Comparison of ENCODE assay signal across 35 mouse cellular contexts in genomic region chr10:79838151-79838550, GRCm38 (mm10). TPM values are rescaled to one million over a fixed set of nuclear protein-coding genes. Genes with fewer than 3 reads are reported as not detected.
DNase-seq lines count a peak whose midpoint lies in the region; ATAC-seq and TF ChIP-seq lines count a peak whose summit lies in the region.
"Had no signal": no experiment of that assay in that cellular context is flagged by ENCODE, and none has a peak within 500 bp of the region (broad histone marks: within the 10 kb centered on the region; RNA-seq: fewer than 3 reads in every experiment).

No protein-coding gene starts in this region.

- no peak overlapping the region for H3K4me2 ChIP-seq in heart, embryonic 11.5 days
- H3K4me2 ChIP-seq in kidney, embryonic 15.5 days, result no peak overlapping the region
- H3K4me2 ChIP-seq: embryonic facial prominence, embryonic 15.5 days; forebrain, embryonic 12.5 days; heart, embryonic 13.5 days; hindbrain, embryonic 15.5 days; midbrain, embryonic 11.5 days had no signal

- DNase-seq in heart, adult 11 months, result peak; percentile 94
- no peak for DNase-seq in kidney, postnatal 14 days
- DNase-seq: adrenal gland, postnatal 25 days; cerebellum, adult 8-10 months; cerebellum, postnatal 25 days; forebrain, postnatal 0 days; gastrocnemius, postnatal 10 days; heart, postnatal 10 days; layer of hippocampus, adult 9-11 months; liver; lung, postnatal 36 days; right cerebral cortex, postnatal 25 days; spleen, adult 18-20 months; thymus, adult 18-20 months; thymus, postnatal 25 days had no signal

- H3K79me3 ChIP-seq in C2C12 (ENCODE audit: low read depth), result no peaks in the 10 kb centered on the region

- no peak for TF ChIP-seq CTCF in C2C12 (IDR thresholded peaks at IDR 0.05; ENCODE audit: control insufficient read depth, insufficient read depth, insufficient read length)

- H3K36me3 ChIP-seq in heart, embryonic 11.5 days (ENCODE audit: control insufficient read depth, insufficient read depth, low read length), result no peaks in the 10 kb centered on the region
- no peaks in the 10 kb centered on the region for H3K36me3 ChIP-seq in kidney, embryonic 15.5 days
- no peaks in the 10 kb centered on the region for H3K36me3 ChIP-seq in C2C12 (ENCODE audit: control insufficient read depth, insufficient read depth)
- H3K36me3 ChIP-seq: embryonic facial prominence, embryonic 10.5 days; embryonic facial prominence, embryonic 15.5 days; forebrain, embryonic 12.5 days; heart, embryonic 13.5 days; hindbrain, embryonic 10.5 days; hindbrain, embryonic 15.5 days had no signal

- no peak overlapping the region for H3K27ac ChIP-seq in heart, embryonic 11.5 days (ENCODE audit: low read depth, low read length)
- peak overlapping the region; percentile 10; the same call in 1 of the 2 replicates for H3K27ac ChIP-seq in kidney, embryonic 15.5 days
- H3K27ac ChIP-seq in brown adipose tissue, adult 24 weeks (replicated peaks; ENCODE audit: low read depth, low read length), result peak overlapping the region; percentile 75
- H3K27ac ChIP-seq: embryonic facial prominence, embryonic 10.5 days; embryonic facial prominence, embryonic 15.5 days; forebrain, embryonic 12.5 days; heart, embryonic 13.5 days; hindbrain, embryonic 10.5 days; hindbrain, embryonic 15.5 days; kidney, postnatal 0 days; stomach, postnatal 0 days had no signal

- H3ac ChIP-seq in C2C12 (ENCODE audit: control insufficient read depth, insufficient read length, low read depth), result peak overlapping the region; percentile 30

- H3K27me3 ChIP-seq in heart, embryonic 11.5 days (ENCODE audit: control insufficient read depth, insufficient read depth, low read length), result no peaks in the 10 kb centered on the region
- no peaks in the 10 kb centered on the region for H3K27me3 ChIP-seq in kidney, embryonic 15.5 days
- H3K27me3 ChIP-seq in C2C12 (ENCODE audit: control insufficient read depth, insufficient read depth, insufficient read length), result no peaks in the 10 kb centered on the region
- H3K27me3 ChIP-seq: embryonic facial prominence, embryonic 15.5 days; forebrain, embryonic 12.5 days; heart, embryonic 13.5 days; hindbrain, embryonic 15.5 days; Patski had no signal

- 54% methylated on average over 2 of the region's 2 CpGs for WGBS in heart, embryonic 11.5 days (ENCODE audit: insufficient replicate concordance)
- 68% methylated on average over 2 of the region's 2 CpGs for WGBS in kidney, embryonic 15.5 days

- H3K9ac ChIP-seq in heart, embryonic 11.5 days (ENCODE audit: low read depth, low read length), result no peak overlapping the region
- H3K9ac ChIP-seq in kidney, embryonic 15.5 days, result no peak overlapping the region
- H3K9ac ChIP-seq: embryonic facial prominence, embryonic 15.5 days; forebrain, embryonic 12.5 days; forebrain, postnatal 0 days; heart, embryonic 13.5 days; hindbrain, embryonic 15.5 days had no signal

- peaks cover 3% of the 10 kb centered on the region; the same call in 1 of the 2 replicates for H3K9me3 ChIP-seq in heart, embryonic 11.5 days (replicated peaks; ENCODE audit: control insufficient read depth, low read length)
- H3K9me3 ChIP-seq in kidney, embryonic 15.5 days (replicated peaks), result no peaks in the 10 kb centered on the region
- H3K9me3 ChIP-seq: embryonic facial prominence, embryonic 10.5 days; embryonic facial prominence, embryonic 15.5 days; forebrain, embryonic 12.5 days; hindbrain, embryonic 10.5 days; hindbrain, embryonic 15.5 days had no signal

- peaks cover 12% of the 10 kb centered on the region for H3K4me1 ChIP-seq in heart, embryonic 11.5 days (ENCODE audit: control insufficient read depth, insufficient read depth, low read length)
- peaks cover 42% of the 10 kb centered on the region for H3K4me1 ChIP-seq in kidney, embryonic 15.5 days
- H3K4me1 ChIP-seq in brown adipose tissue, adult 24 weeks (ENCODE audit: control insufficient read depth, insufficient read depth, insufficient read length, low read length), result peaks cover 3% of the 10 kb centered on the region; the same call in 1 of the 2 replicates

- H3K4me3 ChIP-seq in heart, embryonic 11.5 days (ENCODE audit: low read depth, low read length), result no peak overlapping the region
- H3K4me3 ChIP-seq in kidney, embryonic 15.5 days (replicated peaks), result no peak overlapping the region
- no peak overlapping the region for H3K4me3 ChIP-seq in C2C12 (ENCODE audit: insufficient read depth, poor library complexity, severe bottlenecking)
- no peak overlapping the region for H3K4me3 ChIP-seq in brown adipose tissue, adult 24 weeks (ENCODE audit: insufficient read depth, low read depth, low read length)
- H3K4me3 ChIP-seq: embryonic facial prominence, embryonic 10.5 days; embryonic facial prominence, embryonic 15.5 days; forebrain, embryonic 12.5 days; heart, embryonic 13.5 days; hindbrain, embryonic 10.5 days; hindbrain, embryonic 15.5 days had no signal

- no peak for ATAC-seq in heart, embryonic 11.5 days (replicated peaks; ENCODE audit: insufficient number of reproducible peaks, low FRiP score, low TSS enrichment)
- no peak for ATAC-seq in kidney, embryonic 15.5 days (replicated peaks; ENCODE audit: low FRiP score)
- ATAC-seq in megakaryocyte-erythroid progenitor cell, adult 5-6 weeks (replicated peaks; ENCODE audit: low FRiP score, low TSS enrichment, poor library complexity, severe bottlenecking), result no peak
- ATAC-seq: forebrain, postnatal 0 days; inflammation-experienced regulatory T-cells, adult 6 months; midbrain, embryonic 16.5 days; Patski had no signal

- no peaks in the 10 kb centered on the region for H3K79me2 ChIP-seq in C2C12 (ENCODE audit: control insufficient read depth, insufficient read depth)

TF ChIP-seq in C2C12, 6 proteins besides CTCF, POLR2A, EP300 and RAD21:
- no peak for TF ChIP-seq CEBPB (IDR thresholded peaks at IDR 0.05; ENCODE audit: low read depth)
- TF ChIP-seq MAX (IDR thresholded peaks at IDR 0.05), result no peak
- no peak for TF ChIP-seq FOSL1 (IDR thresholded peaks at IDR 0.05; ENCODE audit: insufficient read depth, low read length, poor library complexity, severe bottlenecking)
- TF ChIP-seq USF1 (IDR thresholded peaks at IDR 0.05; ENCODE audit: low read depth), result no peak
- no peak for TF ChIP-seq MYOG (IDR thresholded peaks at IDR 0.05; ENCODE audit: control insufficient read depth, extremely low read depth, insufficient read length)
- no peak for TF ChIP-seq MYOD1 (IDR thresholded peaks at IDR 0.05; ENCODE audit: control insufficient read depth, insufficient read length, low read depth)

RNA-seq across cellular contexts. Expression of gene Ptbp1, which starts 16.1 kb away (rescaled TPM):
- 112 TPM in 2 replicates for polyA plus RNA-seq in heart, embryonic 11.5 days (2014; fragmentation: Nextera tagmentation; extraction: Ambion mirVana)
- 398 and 438 TPM in 2 replicates for polyA plus RNA-seq in kidney, embryonic 15.5 days (2015; fragmentation: Nextera tagmentation; extraction: Ambion mirVana)
- polyA plus RNA-seq in C2C12 (2012; fragmentation: generic; extraction: Trizol), result 345 TPM
- polyA plus RNA-seq in brown adipose tissue, adult 24 weeks (2012; ENCODE audit: insufficient read depth, insufficient read length, missing spikeins), result 45.6 and 50.5 TPM in 2 replicates
- 423 and 470 TPM in 2 replicates for total RNA-seq in megakaryocyte-erythroid progenitor cell, adult 5-6 weeks (2014; fragmentation: Nextera tagmentation)
- 149 and 201 TPM in 2 replicates for total RNA-seq in megakaryocyte-erythroid progenitor cell, adult 5-6 weeks (2017)

RNA-seq across cellular contexts. Expression of gene Misp, which starts 17.4 kb away (rescaled TPM):
- 0.63 and 0.89 TPM in 2 replicates for polyA plus RNA-seq in heart, embryonic 11.5 days (2014; fragmentation: Nextera tagmentation; extraction: Ambion mirVana)
- polyA plus RNA-seq in kidney, embryonic 15.5 days (2015; fragmentation: Nextera tagmentation; extraction: Ambion mirVana), result 14.9 and 15.2 TPM in 2 replicates
- polyA plus RNA-seq in C2C12 (2012; fragmentation: generic; extraction: Trizol), result not detected
- polyA plus RNA-seq in brown adipose tissue, adult 24 weeks (2012; ENCODE audit: insufficient read depth, insufficient read length, missing spikeins), result not detected in 2 replicates
- not detected in 2 replicates for total RNA-seq in megakaryocyte-erythroid progenitor cell, adult 5-6 weeks (2014; fragmentation: Nextera tagmentation)
- not detected in 2 replicates for total RNA-seq in megakaryocyte-erythroid progenitor cell, adult 5-6 weeks (2017)
- total RNA-seq: granulocyte monocyte progenitor cell, adult 5-6 weeks; MEL had no signal
- polyA plus RNA-seq: inflammation-experienced regulatory T-cells, adult 6 months had no signal

RNA-seq across cellular contexts. Expression of gene Prtn3, which starts 36.1 kb away (rescaled TPM):
- 2.5 and 3.9 TPM in 2 replicates for polyA plus RNA-seq in heart, embryonic 11.5 days (2014; fragmentation: Nextera tagmentation; extraction: Ambion mirVana)
- 7.4 and 8.3 TPM in 2 replicates for polyA plus RNA-seq in kidney, embryonic 15.5 days (2015; fragmentation: Nextera tagmentation; extraction: Ambion mirVana)
- polyA plus RNA-seq in C2C12 (2012; fragmentation: generic; extraction: Trizol), result not detected
- polyA plus RNA-seq in brown adipose tissue, adult 24 weeks (2012; ENCODE audit: insufficient read depth, insufficient read length, missing spikeins), result 1.4 and 1.7 TPM in 2 replicates
- total RNA-seq in megakaryocyte-erythroid progenitor cell, adult 5-6 weeks (2014; fragmentation: Nextera tagmentation), result 2.5 and 8.7 TPM in 2 replicates
- total RNA-seq in megakaryocyte-erythroid progenitor cell, adult 5-6 weeks (2017), result 0.56 and 5.9 TPM in 2 replicates
- total RNA-seq: adrenal gland, postnatal 25 days; neutrophil, adult 5-6 weeks had no signal
- polyA plus RNA-seq: inflammation-experienced regulatory T-cells, adult 6 months had no signal

RNA-seq across cellular contexts. Expression of gene Plppr3, which starts 36.3 kb away (rescaled TPM):
- 14.1 and 14.3 TPM in 2 replicates for polyA plus RNA-seq in heart, embryonic 11.5 days (2014; fragmentation: Nextera tagmentation; extraction: Ambion mirVana)
- polyA plus RNA-seq in kidney, embryonic 15.5 days (2015; fragmentation: Nextera tagmentation; extraction: Ambion mirVana), result 62.1 and 74.5 TPM in 2 replicates
- 2.3 TPM for polyA plus RNA-seq in C2C12 (2012; fragmentation: generic; extraction: Trizol)
- 1.3 TPM in 1 of 2 replicates, not detected in the other for polyA plus RNA-seq in brown adipose tissue, adult 24 weeks (2012; ENCODE audit: insufficient read depth, insufficient read length, missing spikeins)
- not detected in 2 replicates for total RNA-seq in megakaryocyte-erythroid progenitor cell, adult 5-6 weeks (2014; fragmentation: Nextera tagmentation)
- 5.8 and 15.0 TPM in 2 replicates for total RNA-seq in megakaryocyte-erythroid progenitor cell, adult 5-6 weeks (2017)

RNA-seq across cellular contexts. Expression of gene Palm, which starts 44.8 kb away (rescaled TPM):
- polyA plus RNA-seq in heart, embryonic 11.5 days (2014; fragmentation: Nextera tagmentation; extraction: Ambion mirVana), result 66.6 and 70.1 TPM in 2 replicates
- polyA plus RNA-seq in kidney, embryonic 15.5 days (2015; fragmentation: Nextera tagmentation; extraction: Ambion mirVana), result 144 and 158 TPM in 2 replicates
- 39.9 TPM for polyA plus RNA-seq in C2C12 (2012; fragmentation: generic; extraction: Trizol)
- polyA plus RNA-seq in brown adipose tissue, adult 24 weeks (2012; ENCODE audit: insufficient read depth, insufficient read length, missing spikeins), result 12.4 and 18.7 TPM in 2 replicates
- total RNA-seq in megakaryocyte-erythroid progenitor cell, adult 5-6 weeks (2014; fragmentation: Nextera tagmentation), result 7.6 and 11.1 TPM in 2 replicates
- 4.6 and 6.8 TPM in 2 replicates for total RNA-seq in megakaryocyte-erythroid progenitor cell, adult 5-6 weeks (2017)
